Mouse (Mus musculus) left cerebral cortex, adult 9 months (tissue): Measurements from ENCODE around the gene Car10.

Experiments
- DNase-seq, 2 experiments: peaks; one replicate each; pipeline ENCODE4 v3.0.0; 2022; ENCODE audit warnings: low spot score in 2 of 2

Gene Car10

DNA sequence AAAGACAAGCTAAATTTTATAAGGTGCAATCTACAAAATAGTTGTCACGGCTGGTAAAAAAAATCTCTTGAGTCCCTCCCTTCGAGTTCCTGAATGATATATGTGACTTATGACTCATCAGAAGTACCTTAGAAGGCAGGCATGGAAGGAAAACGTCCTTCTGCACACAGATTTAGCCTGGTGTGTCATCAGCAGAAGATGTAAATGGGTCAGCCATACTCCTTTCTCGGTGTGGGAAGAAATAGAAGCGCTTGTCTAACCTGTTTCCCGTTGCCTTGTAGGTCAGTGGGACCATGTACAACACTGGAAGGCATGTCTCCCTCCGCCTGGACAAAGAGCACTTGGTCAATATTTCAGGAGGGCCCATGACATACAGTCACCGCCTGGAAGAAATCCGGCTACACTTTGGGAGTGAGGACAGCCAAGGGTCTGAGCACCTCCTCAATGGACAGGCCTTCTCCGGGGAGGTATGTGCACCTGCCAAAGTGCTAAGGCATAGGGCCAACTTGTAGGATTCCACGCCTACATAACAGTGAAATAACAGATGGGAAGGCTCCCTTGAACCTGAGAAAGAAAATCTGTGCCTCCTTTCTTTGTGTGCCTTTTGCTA, 392.5 kb downstream of the Car10 start:
- DNase-seq, result peak in 1 of 2 experiments; percentile 47

GRCm38 (mm10) chr11:93497896-93498295, 400.1 kb downstream of the Car10 start:
- no peak for DNase-seq

DNA sequence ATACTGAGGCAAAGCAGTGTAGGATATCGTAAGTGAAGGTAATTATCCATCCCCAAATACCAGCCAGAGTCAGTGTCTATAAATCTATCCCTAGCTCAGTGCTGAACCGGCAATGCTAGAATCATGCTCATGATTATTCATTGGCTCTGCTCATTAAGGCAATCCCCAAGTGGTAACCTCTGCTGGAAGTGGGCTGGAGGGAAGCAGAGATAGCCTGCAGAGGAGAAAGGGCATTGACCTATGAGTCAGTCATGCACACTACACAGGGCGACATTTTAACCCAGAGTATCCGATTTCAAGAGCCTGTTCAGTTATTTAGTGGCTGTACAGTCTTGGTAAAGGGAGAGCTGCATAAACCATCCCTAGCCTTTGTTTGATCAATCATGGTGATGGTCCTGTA, 402.6 kb downstream of the Car10 start:
- no peak for DNase-seq

DNA sequence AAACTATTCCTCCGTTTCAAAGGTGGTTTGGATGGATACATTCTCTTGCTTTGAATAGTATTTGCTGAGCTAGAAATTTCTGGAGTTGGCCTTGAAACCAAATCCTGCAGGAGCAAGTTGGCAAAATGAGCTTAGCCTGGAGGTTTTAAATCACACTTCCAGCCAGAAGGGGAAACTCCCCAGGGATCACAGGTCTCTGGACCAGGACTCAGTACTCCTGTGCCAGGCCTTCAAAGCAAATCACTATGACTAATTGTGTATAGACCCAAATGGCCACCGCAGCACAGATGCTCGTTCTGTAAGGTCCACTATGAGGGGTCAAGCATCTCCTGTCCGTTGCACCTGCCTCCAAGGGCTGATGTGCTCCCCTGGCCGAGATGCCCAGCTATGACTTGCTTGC, 403.8 kb downstream of the Car10 start:
- DNase-seq, result no peak

- no peak for DNase-seq
These were observed 405.0 kb downstream of the Car10 start for GRCm38 (mm10) chr11:93502864-93503263.

- DNase-seq, result no peak
These were observed 405.6 kb downstream of the Car10 start for GRCm38 (mm10) chr11:93503469-93503868.

- DNase-seq, result no peak
These were observed 411.9 kb downstream of the Car10 start for GRCm38 (mm10) chr11:93509527-93510235.

- DNase-seq, result no peak
These were observed 415.0 kb downstream of the Car10 start for GRCm38 (mm10) chr11:93512843-93513242.

DNA sequence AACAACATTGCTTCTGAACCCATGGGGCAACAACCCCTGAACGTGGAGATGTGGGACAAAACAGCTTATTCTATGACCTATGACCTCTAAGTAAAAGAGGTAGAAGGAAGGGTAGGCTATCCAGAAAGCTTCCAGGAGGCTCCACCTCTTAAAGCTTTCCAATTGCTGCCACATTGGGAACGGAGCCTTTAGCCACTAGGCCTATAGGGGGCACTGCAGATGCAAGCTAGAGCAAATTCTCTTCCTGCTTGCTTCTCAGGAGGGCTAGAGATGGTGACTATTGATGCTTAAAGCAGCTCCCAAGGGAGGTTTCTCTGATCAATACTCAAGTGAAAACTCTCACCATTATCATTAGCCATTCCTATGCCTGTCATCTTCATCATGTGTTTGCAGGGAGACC, 416.6 kb downstream of the Car10 start:
- DNase-seq, result no peak

DNA sequence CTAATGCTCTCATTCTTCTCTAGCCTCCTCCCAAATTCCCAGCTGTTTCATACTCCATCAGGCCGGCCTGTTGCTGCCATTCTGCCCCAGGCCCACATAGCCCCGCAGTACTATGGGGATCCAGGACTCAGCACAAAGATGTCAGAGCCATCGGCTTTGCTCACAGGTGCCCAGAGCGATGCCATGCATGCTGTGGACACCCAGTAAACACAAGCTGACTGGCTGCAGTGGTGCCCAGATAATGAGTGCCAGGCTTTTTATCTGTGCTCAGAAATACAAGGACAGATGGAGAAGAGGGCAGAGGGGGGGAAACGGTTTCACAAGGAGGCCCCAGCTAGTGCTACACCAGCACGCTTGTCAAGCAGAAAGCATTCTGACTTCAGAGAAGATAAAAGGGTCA, 417.7 kb downstream of the Car10 start:
- DNase-seq, result no peak

DNA sequence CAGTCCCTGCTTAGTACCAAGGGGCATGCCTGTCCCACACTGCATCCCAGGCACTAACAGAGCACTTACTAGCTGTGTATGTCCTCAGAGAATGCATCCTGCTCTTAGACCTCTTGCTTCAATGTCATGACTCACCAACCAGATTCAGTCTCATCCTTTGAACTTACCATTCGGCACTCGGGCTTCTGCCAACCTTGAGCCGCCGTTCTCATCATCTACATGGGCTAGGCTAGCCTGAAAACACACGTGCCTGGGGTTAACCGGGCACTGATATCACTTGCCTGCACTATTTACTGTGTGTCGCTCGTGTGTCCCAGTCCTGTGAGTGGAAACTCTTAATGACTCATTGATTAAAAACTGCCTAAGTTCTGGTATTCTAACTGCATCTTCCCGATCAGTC, 418.4 kb downstream of the Car10 start:
- no peak for DNase-seq

- no peak for DNase-seq
These were observed 419.1 kb downstream of the Car10 start for GRCm38 (mm10) chr11:93516946-93517345.

DNA sequence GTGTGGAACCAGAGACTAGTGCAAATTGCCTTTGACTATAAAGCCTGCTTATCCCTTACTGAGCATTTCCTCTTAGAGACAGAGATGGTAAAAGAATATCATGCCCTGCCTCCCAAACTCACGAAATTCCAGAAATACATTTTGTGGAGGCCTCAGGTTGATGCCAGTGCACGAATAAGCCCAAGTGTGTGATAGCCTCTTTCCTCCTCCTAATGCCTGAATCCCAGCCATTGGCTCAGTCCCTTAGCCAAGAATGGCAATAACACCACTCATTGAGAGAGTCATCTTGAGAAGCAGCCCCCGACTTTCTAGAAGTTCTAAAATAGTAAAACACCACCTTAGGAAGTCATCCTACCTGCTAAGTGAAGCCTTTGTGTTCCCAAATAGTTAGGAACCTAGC, 424.7 kb downstream of the Car10 start:
- no peak for DNase-seq

GRCm38 (mm10) chr11:93525921-93526320, 428.1 kb downstream of the Car10 start:
- no peak for DNase-seq

DNA sequence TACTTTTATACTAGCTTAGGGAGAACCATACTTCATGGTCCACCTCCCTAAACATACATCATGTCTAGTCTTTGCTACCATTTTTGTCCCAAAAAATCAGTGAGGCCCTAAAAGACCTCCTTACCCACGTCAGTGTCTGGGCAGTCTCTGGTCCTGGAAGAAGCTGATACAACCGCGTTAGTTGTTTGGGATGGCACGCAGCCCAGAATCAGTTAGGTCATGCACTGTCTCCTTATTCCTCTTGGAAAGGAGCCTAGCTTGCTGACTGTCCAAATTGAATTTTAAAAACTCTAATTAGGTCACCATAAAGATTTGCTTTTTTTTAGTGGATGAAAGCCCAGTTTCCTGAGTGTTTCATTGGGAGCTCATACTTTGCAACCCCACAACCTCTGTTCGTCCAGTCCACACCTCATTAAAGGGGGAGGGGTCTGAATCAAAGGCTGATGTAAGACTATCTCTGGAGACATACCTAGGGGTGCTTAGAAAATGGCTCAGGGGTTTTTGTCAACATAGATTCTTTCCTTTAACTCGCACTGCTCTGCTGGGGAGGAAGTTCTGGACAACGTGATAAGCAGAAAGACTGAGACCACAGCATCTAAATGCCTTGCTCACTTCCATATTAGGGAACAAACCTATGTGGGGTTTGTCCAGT, 433.3 kb downstream of the Car10 start:
- DNase-seq, result no peak

- DNase-seq, result no peak
These were observed 438.4 kb downstream of the Car10 start for GRCm38 (mm10) chr11:93536244-93536643.

- no peak for DNase-seq
These were observed 451.1 kb downstream of the Car10 start for GRCm38 (mm10) chr11:93548904-93549303.

DNA sequence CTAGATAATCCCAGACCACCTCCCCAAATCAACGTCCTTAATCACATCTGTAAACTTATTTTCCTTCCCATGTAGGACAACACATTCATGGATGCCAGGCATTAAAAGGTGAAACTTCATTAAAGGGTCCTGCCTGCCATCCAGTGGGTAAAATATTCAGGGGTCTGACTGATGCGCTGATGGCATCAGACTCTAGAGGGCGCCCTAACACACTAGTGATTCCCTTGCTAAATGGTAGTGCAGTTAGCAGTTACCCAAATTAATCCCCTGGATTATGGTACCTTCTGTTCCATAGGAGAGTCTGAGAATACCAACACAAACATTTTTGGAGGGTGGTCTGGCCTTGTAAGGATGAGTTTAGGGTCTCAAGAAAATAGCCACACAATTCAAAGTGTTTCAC, 453.1 kb downstream of the Car10 start:
- peak in 1 of 2 experiments; percentile 55 for DNase-seq

DNA sequence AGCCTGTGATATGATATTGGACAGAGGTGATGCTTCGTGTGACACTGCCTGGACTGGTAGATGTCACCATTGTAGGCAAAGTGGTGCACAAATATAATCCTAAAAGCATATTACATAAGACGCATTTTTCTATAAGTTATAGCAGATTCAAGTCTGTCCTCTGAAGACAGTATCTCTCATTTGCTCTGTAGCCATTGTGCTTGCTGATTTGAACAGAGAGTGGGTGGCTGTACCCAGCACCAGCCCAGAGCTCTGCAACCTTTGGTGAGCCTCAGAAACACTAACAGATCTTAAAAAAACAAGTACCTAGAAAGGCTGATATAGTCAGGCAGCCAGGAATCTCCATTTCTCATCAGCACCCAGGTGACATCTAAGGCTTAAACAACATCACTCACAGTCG, 461.3 kb downstream of the Car10 start:
- no peak for DNase-seq

- DNase-seq, result no peak
These were observed 462.7 kb downstream of the Car10 start for GRCm38 (mm10) chr11:93560570-93560969.

GRCm38 (mm10) chr11:93562330-93562865, 464.6 kb downstream of the Car10 start:
- no peak for DNase-seq

DNA sequence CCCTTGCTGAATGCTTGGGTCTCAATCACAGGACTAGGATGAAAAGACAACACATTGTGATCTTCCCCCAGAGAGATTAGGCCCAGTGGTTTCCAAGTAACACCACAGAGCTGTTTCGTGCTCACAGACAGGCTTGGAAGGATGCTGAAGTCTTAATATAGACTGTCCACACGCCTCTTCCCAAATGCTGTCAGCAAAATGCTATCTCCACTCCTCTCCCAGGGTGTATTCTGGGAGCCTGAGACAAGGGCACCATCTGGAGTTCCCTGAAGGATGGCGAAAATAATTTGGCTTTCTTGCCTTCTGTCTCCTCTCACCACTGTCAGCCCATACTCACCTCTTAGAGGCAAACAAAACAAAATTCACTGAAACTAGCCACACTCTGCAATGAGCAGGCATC, 467.9 kb downstream of the Car10 start:
- DNase-seq, result peak; percentile 86
